Mouse (Mus musculus): ENCODE measurements around the gene Ifna7. TPM values are rescaled to one million over a fixed set of nuclear protein-coding genes. Genes with fewer than 3 reads are reported as not detected.
"Not testable (repeated sequence)": the region's sequence is repeated elsewhere in the genome, so short reads cannot be mapped to it uniquely, and the experiment has no call there.

The Ifna7 gene
- polyA plus RNA-seq, 1 experiment from 2014 or later = not detected

DNA sequence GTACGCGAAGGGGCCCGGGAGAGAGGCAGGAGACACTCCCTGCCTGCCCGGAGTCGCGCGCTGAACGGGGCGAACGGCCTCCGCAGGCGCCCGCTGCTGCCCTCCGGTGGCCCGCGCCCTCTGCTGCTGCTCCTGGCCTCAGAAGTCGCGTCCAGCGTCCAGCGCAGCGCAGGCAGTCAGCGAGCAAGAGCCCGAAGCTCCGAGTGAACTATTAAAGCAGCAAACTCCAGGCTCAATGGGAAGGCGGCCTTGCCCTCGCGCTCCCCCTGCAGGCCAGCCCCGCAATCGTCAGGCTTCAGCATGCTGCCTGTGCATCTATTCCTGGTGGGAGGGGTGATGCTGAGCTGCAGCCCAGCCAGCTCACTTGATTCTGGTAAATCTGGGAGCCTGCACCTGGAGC is 13.1 kb upstream of the Ifna7 start, which contains the start of gene Gm13287:
Gene Gm13287 (plus strand): TSS at position 301 of the 400 bp plus-strand sequence.
- not testable (repeated sequence) for H3K9me3 ChIP-seq (replicated peaks); H3K36me3 ChIP-seq; DNase-seq (ENCODE audit: low spot score); H3K27ac ChIP-seq; H3K4me1 ChIP-seq; H3K4me3 ChIP-seq
- H3K27me3 ChIP-seq (ENCODE audit: low read depth, poor library complexity, severe bottlenecking) = peaks cover 10% of the 10 kb centered on the region
- WGBS = no CpG with 5 or more reads among the region's 29 CpGs

DNA sequence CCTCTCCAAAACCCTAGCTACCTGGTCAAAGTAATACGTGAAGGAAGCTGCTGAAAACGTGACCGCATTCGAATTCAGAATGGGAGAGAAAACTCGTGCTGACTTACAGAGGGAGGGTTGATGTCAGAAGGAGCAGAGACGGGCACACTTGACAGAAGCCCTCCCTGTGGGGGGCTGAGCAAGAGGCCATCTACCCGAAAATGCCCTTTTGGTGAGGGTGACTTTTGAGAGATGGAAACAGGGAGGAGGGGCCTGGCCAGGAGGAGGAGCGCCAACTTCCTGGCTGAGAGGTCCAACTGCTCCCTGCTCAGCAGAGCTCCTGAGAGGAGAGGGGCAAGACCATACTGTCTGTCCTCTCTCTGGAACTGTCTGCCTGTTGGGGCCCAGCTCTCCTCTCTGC is 10.8 kb upstream of the Ifna7 start, which contains the start of gene Gm13288:
Gene Gm13288 (plus strand): TSS at position 301 of the 400 bp plus-strand sequence.
- H3K27me3 ChIP-seq (ENCODE audit: low read depth, poor library complexity, severe bottlenecking) = peaks cover 10% of the 10 kb centered on the region
- not testable (repeated sequence) for H3K36me3 ChIP-seq; H3K4me1 ChIP-seq; H3K9me3 ChIP-seq (replicated peaks); H3K4me3 ChIP-seq; H3K27ac ChIP-seq; DNase-seq (ENCODE audit: low spot score)
- WGBS = no CpG with 5 or more reads among the region's 8 CpGs

DNA sequence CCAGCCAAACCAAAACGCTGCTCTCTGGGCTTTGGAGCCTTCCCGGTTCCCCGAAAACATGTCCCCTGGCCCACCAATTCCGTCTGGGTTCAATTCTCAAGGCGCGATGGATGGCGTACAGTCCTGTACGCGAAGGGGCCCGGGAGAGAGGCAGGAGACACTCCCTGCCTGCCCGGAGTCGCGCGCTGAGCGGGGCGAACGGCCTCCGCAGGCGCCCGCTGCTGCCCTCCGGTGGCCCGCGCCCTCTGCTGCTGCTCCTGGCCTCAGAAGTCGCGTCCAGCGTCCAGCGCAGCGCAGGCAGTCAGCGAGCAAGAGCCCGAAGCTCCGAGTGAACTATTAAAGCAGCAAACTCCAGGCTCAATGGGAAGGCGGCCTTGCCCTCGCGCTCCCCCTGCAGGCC is 10.3 kb upstream of the Ifna7 start:
- not testable (repeated sequence) for H3K27ac ChIP-seq; H3K36me3 ChIP-seq; DNase-seq (ENCODE audit: low spot score); H3K9me3 ChIP-seq (replicated peaks); H3K4me1 ChIP-seq; H3K4me3 ChIP-seq
- peaks cover 10% of the 10 kb centered on the region for H3K27me3 ChIP-seq (ENCODE audit: low read depth, poor library complexity, severe bottlenecking)
- 0% methylated on average over 10 of the region's 34 CpGs for WGBS

DNA sequence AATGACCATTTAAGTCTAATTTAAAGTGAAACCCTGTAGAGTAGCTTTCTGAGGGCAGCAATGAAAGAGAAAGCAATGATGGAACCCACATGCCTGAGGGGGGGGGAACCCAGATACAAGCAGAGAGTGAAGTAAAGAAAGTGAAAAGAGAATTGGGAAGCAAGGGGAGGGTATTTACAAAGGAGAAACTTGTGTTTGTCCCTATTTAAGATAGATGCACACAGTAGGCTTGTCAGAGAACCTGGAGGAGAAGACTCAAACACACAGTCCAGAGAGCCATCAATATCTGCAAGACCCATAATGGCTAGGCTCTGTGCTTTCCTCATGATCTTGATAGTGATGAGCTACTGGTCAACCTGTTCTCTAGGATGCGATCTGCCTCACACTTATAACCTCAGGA is 3.6 kb downstream of the Ifna7 start, which contains the start of gene Ifna11:
Gene Ifna11 (plus strand): TSS at position 301 of the 400 bp plus-strand sequence.
- H3K4me1 ChIP-seq = no peaks in the 10 kb centered on the region
- H3K9me3 ChIP-seq (replicated peaks) = no peaks in the 10 kb centered on the region
- no peaks in the 10 kb centered on the region for H3K36me3 ChIP-seq
- DNase-seq (ENCODE audit: low spot score) = no peak
- no peak within 1 kb of the TSS for H3K4me3 ChIP-seq
- H3K27me3 ChIP-seq (ENCODE audit: low read depth, poor library complexity, severe bottlenecking) = no peaks in the 10 kb centered on the region
- 82% methylated on average over 1 of the region's 1 CpGs for WGBS
- no peak within 1 kb of the TSS for H3K27ac ChIP-seq

DNA sequence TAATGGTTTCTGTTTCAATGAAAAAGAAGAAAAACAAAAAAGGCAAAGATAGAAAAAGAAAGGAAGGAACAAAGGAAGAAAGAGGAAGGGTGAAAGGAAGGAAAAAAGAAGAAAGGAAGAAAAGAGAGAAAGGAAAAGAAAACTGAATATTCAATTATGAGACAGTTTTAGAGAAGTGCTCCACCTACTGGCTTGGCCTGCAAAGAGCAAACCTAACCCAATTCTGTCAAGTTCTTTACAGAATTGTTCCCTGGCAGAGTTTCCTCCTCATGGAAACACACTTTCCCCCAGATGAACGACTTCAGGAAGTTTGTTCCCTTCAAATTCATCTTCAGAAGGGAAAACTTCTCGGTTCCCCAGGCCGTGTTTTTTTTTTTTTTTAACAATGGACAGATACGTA is 7.0 kb downstream of the Ifna7 start:
- Histone ChIP-seq H3K4me3 (no peak overlapping the region), H3K9me3 (replicated peaks) (no peaks in the 10 kb centered on the region), H3K27me3 (ENCODE audit: low read depth, poor library complexity, severe bottlenecking) (no peaks in the 10 kb centered on the region), H3K27ac (no peak overlapping the region), H3K4me1 (no peaks in the 10 kb centered on the region), H3K36me3 (no peaks in the 10 kb centered on the region)
- WGBS = 28% methylated on average over 4 of the region's 4 CpGs
- no peak for DNase-seq (ENCODE audit: low spot score)

DNA sequence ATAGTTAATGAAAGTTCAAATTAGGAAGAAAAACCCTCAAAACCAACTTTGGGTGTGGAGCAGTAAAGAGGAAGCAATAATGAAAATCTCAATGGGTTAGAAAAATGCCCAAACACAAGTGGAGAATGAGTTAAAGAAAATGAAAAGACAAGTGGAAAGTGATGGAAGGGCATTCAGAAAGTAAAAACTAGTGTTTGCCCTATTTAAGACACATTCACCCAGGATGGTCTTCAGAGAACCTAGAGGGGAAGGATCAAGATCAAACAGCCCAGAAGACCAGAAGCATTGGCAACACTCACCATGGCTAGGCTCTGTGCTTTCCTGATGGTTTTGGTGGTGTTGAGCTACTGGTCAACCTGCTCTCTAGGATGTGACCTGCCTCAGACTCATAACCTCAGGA is 11.1 kb downstream of the Ifna7 start, which contains the start of gene Ifna6:
Gene Ifna6 (plus strand): TSS at position 301 of the 400 bp plus-strand sequence.
- H3K9me3 ChIP-seq (replicated peaks); H3K4me3 ChIP-seq; DNase-seq (ENCODE audit: low spot score); H3K27me3 ChIP-seq (ENCODE audit: low read depth, poor library complexity, severe bottlenecking); H3K36me3 ChIP-seq; H3K4me1 ChIP-seq; H3K27ac ChIP-seq: not testable (repeated sequence)

DNA sequence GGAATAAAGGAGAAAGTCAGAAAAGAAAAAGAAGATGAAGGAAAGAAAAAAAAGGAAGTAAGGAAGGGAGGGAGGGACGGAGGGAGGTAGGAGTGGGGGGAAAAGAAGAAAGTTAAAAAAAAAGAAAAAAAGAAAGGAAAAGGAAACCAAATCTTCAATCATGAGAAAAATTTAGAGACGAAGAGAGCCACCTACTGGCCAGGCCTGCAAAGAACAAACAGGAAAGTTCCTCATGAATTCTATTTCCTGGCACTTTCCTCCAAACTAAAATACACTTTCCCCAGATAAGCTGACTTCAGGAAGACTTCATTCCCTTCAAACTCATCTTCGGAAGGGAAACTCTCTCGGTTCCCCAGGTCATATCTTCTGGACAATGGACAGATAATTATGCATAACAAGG is 14.5 kb downstream of the Ifna7 start:
- Histone ChIP-seq H3K4me1 (no peaks in the 10 kb centered on the region), H3K36me3 (no peaks in the 10 kb centered on the region), H3K27me3 (ENCODE audit: low read depth, poor library complexity, severe bottlenecking) (no peaks in the 10 kb centered on the region), H3K9me3 (replicated peaks) (no peaks in the 10 kb centered on the region), H3K4me3 (no peak overlapping the region), H3K27ac (no peak overlapping the region)
- 33% methylated on average over 4 of the region's 4 CpGs for WGBS
- DNase-seq (ENCODE audit: low spot score) = no peak

DNA sequence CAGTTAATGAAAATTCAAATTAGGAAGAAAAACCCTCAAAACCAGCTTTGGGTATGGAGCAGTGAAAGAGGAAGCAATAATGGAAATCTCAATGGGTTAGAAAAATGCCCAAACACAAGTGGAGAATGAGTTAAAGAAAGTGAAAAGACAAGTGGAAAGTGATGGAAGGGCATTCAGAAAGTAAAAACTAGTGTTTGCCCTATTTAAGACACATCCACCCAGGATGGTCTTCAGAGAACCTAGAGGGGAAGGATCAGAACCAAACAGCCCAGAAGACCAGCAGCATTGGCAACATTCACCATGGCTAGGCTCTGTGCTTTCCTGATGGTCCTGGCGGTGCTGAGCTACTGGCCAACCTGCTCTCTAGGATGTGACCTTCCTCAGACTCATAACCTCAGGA is 19.2 kb downstream of the Ifna7 start, which contains the start of gene Ifna5:
Gene Ifna5 (plus strand): TSS at position 301 of the 400 bp plus-strand sequence.
- not testable (repeated sequence) for H3K9me3 ChIP-seq (replicated peaks); H3K36me3 ChIP-seq; DNase-seq (ENCODE audit: low spot score); H3K27ac ChIP-seq; H3K4me3 ChIP-seq; H3K4me1 ChIP-seq; H3K27me3 ChIP-seq (ENCODE audit: low read depth, poor library complexity, severe bottlenecking)
- WGBS = 85% methylated on average over 1 of the region's 1 CpGs

DNA sequence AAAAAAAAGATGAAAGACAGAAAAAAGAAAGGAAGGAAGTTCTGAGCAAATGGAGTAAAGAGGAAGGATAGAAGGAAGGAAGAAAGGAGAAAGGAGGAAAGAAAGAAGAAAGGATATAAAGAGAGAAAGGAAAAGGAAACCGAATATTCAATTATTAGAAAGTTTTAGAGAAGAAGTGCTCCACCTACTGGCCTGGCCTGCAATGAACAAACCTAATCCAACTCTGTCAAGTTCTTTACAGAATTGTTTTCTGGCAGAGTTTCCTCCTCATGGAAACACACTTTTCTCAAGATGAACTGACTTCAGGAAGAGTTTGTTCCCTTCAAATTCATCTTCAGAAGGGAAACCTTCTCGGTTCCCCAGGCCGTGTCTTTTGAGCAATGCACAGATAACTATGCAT is 22.8 kb downstream of the Ifna7 start:
- Histone ChIP-seq H3K27me3 (ENCODE audit: low read depth, poor library complexity, severe bottlenecking) (no peaks in the 10 kb centered on the region), H3K4me1 (no peaks in the 10 kb centered on the region), H3K4me3 (no peak overlapping the region), H3K27ac (no peak overlapping the region), H3K9me3 (replicated peaks) (no peaks in the 10 kb centered on the region), H3K36me3 (no peaks in the 10 kb centered on the region)
- DNase-seq (ENCODE audit: low spot score) = no peak
- WGBS = 50% methylated on average over 3 of the region's 3 CpGs

DNA sequence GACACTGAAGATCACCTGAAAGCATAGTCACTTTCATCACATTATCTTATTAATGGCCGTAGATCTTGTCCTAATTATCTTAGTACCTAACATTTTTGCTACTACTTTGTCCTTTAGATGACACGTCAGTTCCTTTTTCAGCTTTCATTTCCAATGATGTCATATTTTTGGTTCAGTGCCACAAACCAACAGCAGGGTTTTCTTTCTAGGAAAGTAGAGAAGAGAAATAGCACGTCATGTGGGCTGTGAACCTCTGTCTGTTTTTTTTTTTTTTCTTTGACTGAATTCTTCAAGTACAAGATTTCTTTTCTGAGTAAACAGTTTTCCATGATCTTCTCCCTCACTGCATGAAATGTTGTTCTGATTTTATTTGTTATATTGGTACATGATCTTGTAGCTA is 24.0 kb downstream of the Ifna7 start:
- Histone ChIP-seq H3K4me1 (no peaks in the 10 kb centered on the region), H3K4me3 (no peak overlapping the region), H3K27ac (no peak overlapping the region), H3K9me3 (replicated peaks) (no peaks in the 10 kb centered on the region), H3K36me3 (no peaks in the 10 kb centered on the region), H3K27me3 (ENCODE audit: low read depth, poor library complexity, severe bottlenecking) (no peaks in the 10 kb centered on the region)
- no peak for DNase-seq (ENCODE audit: low spot score)
- WGBS = 92% methylated on average over 3 of the region's 3 CpGs

DNA sequence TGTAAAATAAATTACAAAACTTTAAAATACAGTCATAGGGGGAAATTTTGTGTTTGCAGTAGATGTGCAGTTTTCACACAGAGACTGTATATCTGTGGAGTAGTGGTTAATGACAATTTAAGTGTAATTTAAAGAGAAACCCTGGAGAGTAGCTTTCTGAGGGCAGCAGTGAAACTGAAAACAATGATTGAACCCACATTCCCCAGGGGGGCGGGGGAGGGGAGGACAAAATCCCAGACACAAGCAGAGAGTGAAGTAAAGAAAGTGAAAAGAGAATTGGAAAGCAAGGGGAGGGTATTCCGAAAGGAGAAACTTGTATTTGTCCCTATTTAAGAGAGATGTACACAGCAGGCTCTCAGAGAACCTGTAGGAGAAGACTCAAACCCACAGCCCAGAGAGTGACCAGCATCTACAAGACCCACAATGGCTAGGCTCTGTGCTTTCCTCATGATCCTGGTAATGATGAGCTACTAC is 25.4 kb downstream of the Ifna7 start, which contains the start of gene Ifna4:
Gene Ifna4 (plus strand): TSS at position 424 of the 474 bp plus-strand sequence.
- Histone ChIP-seq H3K27me3 (ENCODE audit: low read depth, poor library complexity, severe bottlenecking) (no peaks in the 10 kb centered on the region), H3K27ac (no peak within 1 kb of the TSS), H3K9me3 (replicated peaks) (no peaks in the 10 kb centered on the region), H3K4me1 (no peaks in the 10 kb centered on the region), H3K4me3 (no peak within 1 kb of the TSS), H3K36me3 (no peaks in the 10 kb centered on the region)
- no peak for DNase-seq (ENCODE audit: low spot score)
- WGBS = 65% methylated on average over 2 of the region's 2 CpGs

DNA sequence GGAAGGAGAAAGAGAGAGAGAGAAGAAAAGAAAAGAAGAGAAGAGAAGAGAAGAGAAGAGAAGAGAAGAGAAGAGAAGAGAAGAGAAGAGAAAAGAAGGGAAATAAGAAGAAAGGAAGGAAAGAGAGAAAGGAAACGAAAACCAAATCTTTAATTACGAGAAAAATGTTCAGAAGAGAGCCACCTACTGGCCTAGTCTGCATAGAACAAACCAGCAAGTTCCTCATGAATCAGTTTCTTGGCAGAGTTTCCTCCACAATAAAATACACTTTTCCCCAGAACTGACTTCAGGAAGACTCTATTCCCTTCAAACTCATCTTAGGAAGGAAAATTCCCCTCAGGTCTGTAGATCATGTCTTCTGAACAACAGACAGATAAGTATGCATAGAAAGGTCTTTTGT is 29.3 kb downstream of the Ifna7 start:
- Histone ChIP-seq H3K27me3 (ENCODE audit: low read depth, poor library complexity, severe bottlenecking) (no peaks in the 10 kb centered on the region), H3K9me3 (replicated peaks) (no peaks in the 10 kb centered on the region), H3K4me3 (no peak overlapping the region), H3K36me3 (no peaks in the 10 kb centered on the region), H3K4me1 (no peaks in the 10 kb centered on the region), H3K27ac (no peak overlapping the region)
- no peak for DNase-seq (ENCODE audit: low spot score)
- WGBS = 46% methylated on average over 2 of the region's 2 CpGs

DNA sequence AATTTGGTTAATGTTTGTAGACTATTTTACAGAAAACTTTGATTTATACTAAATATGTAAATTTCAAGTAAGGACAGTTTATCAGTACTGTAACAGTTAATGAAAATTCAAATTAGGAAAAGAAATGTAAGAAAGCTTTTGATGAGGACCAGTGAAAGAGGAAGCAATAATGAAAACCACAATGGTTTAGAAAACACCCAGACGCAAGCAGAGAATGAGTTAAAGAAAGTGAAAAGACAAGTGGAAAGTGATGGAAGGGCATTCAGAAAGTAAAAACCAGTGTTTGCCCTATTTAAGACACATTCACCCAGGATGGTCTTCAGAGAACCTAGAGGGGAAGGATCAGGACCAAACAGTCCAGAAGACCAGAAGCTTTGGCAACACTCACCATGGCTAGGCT is 33.7 kb downstream of the Ifna7 start, which contains the start of gene Ifna1:
Gene Ifna1 (plus strand): TSS at position 390 of the 400 bp plus-strand sequence.
- Histone ChIP-seq H3K27ac (no peak within 1 kb of the TSS), H3K4me3 (no peak within 1 kb of the TSS), H3K4me1 (no peaks in the 10 kb centered on the region), H3K9me3 (replicated peaks) (no peaks in the 10 kb centered on the region), H3K36me3 (no peaks in the 10 kb centered on the region), H3K27me3 (ENCODE audit: low read depth, poor library complexity, severe bottlenecking) (no peaks in the 10 kb centered on the region)
- no peak for DNase-seq (ENCODE audit: low spot score)
- 89% methylated on average over 1 of the region's 1 CpGs for WGBS
